Mouse (Mus musculus): Measurements from ENCODE around the gene Limk2. TPM values are rescaled to one million over a fixed set of nuclear protein-coding genes. Genes with fewer than 3 reads are reported as not detected.

Limk2 gene
- polyA plus RNA-seq, 1 experiment: 70.5 TPM

DNA sequence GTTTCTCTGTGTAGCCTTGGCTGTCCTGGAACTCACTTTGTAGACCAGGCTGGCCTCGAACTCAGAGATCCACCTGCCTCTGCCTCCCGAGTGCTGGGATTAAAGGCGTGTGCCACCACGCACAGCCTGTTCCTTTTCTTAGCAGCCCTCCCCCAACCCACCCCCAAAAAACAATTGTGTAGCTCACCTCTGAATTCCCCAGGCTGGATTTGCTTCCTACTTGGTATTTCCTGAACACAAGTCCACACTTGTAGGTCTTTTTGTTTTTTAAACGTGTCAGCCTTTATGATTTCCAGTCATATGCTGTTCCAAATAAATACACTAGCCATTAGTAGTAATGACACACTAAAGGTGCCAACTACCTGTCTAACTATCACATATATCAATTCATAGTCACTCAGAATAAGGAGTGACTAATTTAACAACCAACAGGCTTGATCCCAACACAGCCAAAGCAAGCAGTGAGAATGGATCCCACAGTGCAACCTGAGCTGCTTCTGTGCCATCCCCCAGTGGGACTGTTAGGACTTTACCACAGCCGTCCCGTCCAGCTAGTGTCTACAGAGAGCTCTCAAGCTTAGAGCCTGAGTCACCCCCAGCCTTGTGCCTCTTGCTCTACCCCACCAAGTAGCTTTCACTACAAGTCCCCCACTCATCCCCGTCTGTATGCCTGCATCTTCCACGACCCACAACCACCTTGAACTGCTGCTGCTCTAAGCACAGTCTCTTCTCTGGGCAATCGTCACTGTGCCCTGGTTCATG is 97.2 kb downstream of the Limk2 start:
- WGBS: 85% methylated on average over 10 of the region's 10 CpGs

DNA sequence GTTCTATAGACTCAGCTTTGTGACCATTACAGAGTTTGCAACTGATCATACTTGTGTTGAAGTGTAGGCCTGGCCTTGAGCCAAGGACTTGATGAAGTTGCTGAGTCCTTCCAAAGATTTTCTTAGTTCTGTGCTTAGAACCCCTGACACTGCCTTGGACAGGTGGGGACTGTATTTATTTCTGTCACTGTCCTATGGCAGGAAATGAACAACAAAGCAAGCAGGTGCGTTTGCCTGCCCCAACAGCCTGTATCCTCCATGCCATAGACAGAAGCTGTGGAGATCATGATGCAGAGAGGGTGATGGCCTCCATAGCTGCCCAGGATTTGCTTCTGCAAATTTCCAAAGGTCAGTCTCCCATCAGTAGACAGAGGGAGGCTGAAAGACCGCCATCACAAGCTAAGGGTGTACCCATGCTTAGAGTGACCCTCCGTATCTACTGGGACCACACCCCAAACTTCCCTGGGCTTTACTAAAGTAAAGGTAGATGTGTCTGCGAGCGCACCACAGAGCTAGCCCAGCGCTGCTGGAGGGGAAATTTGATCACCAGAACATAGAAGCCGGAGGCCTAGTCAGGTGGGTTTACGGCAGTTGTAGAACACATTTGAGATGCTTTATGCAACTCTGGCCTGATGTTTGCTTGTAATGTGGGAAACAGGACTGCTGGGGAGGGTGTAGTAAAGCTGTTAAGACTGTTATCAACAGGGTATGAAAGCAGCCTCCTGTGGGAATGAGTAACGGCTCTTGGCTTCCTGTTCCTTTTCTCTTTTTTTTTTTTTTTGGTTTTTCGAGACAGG is 98.0 kb downstream of the Limk2 start:
- no peak overlapping the region for H3K4me3 ChIP-seq (ENCODE audit: low read depth, low read length)
- no peaks in the 10 kb centered on the region for H3K27me3 ChIP-seq (ENCODE audit: control insufficient read depth, insufficient read depth, low read length)
- H3K27ac ChIP-seq (ENCODE audit: insufficient read depth, low read depth, low read length): no peak overlapping the region
- no peaks in the 10 kb centered on the region for H3K4me1 ChIP-seq (ENCODE audit: control insufficient read depth, insufficient read depth, insufficient read length, low read length)
- TF ChIP-seq CTCF (IDR thresholded peaks at IDR 0.05; ENCODE audit: extremely low read depth, insufficient read length, insufficient replicate concordance, low read depth, low read length) (no peak), POLR2A (IDR thresholded peaks at IDR 0.05; ENCODE audit: low read depth, low read length) (no peak)
- H3K36me3 ChIP-seq (ENCODE audit: control insufficient read depth, insufficient read depth, low read length): peaks cover 33% of the 10 kb centered on the region
- 79% methylated on average over 10 of the region's 10 CpGs for WGBS

More for the DNA sequence above, 97.2 kb downstream of the Limk2 start:
- peaks cover 28% of the 10 kb centered on the region for H3K36me3 ChIP-seq (ENCODE audit: control insufficient read depth, insufficient read depth, low read length)
- H3K27ac ChIP-seq (ENCODE audit: insufficient read depth, low read depth, low read length): no peak overlapping the region
- H3K4me1 ChIP-seq (ENCODE audit: control insufficient read depth, insufficient read depth, insufficient read length, low read length): no peaks in the 10 kb centered on the region
- no peak overlapping the region for H3K4me3 ChIP-seq (ENCODE audit: low read depth, low read length)
- TF ChIP-seq CTCF (IDR thresholded peaks at IDR 0.05; ENCODE audit: extremely low read depth, insufficient read length, insufficient replicate concordance, low read depth, low read length) (no peak), POLR2A (IDR thresholded peaks at IDR 0.05; ENCODE audit: low read depth, low read length) (no peak)
- H3K27me3 ChIP-seq (ENCODE audit: control insufficient read depth, insufficient read depth, low read length): no peaks in the 10 kb centered on the region

DNA sequence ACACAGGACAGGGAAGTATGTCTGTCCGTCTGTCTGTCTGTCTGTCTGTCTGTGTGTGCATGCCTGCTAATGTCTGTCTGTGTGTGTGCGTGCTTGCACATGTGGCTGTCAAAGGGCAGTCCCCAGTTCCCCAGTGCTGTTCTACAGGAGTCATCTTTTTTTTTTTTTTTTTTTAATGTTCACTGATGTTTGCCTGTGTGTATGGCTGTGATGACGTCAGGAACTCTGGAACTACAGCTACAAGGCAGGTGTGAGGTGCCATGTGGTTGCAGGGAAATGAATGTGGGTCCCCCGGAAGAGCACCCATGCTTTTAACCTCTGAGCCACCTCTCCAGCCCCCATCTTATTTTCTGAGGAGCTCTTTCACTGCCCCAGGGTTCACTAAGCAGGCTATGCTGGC is 99.1 kb downstream of the Limk2 start:
- no peaks in the 10 kb centered on the region for H3K27me3 ChIP-seq (ENCODE audit: control insufficient read depth, insufficient read depth, low read length)
- no peaks in the 10 kb centered on the region for H3K4me1 ChIP-seq (ENCODE audit: control insufficient read depth, insufficient read depth, insufficient read length, low read length)
- TF ChIP-seq CTCF (IDR thresholded peaks at IDR 0.05; ENCODE audit: extremely low read depth, insufficient read length, insufficient replicate concordance, low read depth, low read length): no peak
- no peak for TF ChIP-seq POLR2A (IDR thresholded peaks at IDR 0.05; ENCODE audit: low read depth, low read length)
- peaks cover 37% of the 10 kb centered on the region for H3K36me3 ChIP-seq (ENCODE audit: control insufficient read depth, insufficient read depth, low read length)
- H3K27ac ChIP-seq (ENCODE audit: insufficient read depth, low read depth, low read length): no peak overlapping the region
- 87% methylated on average over 4 of the region's 4 CpGs for WGBS
- H3K4me3 ChIP-seq (ENCODE audit: low read depth, low read length): no peak overlapping the region

DNA sequence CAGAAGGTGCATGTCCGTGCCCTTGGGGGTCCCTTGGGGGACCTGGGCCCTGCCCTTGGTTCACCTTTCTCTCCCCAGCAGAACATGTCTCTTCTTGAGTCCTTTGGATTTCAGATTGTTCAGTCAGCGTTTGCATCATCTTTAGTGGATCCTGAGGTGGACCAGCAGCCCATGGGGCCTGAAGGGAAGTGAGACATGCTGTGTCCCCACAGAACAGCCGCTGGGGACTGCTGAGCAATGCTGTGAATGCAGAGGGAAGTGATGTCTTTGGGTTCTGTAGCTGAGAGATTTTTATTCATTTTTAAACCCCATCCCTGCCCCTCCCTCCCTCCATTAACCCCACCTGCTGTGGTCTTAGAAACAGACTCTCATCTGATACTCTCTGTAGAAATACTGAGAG is 101.1 kb downstream of the Limk2 start:
- Histone ChIP-seq H3K4me1 (ENCODE audit: control insufficient read depth, insufficient read depth, insufficient read length, low read length) (no peaks in the 10 kb centered on the region), H3K27ac (ENCODE audit: insufficient read depth, low read depth, low read length) (no peak overlapping the region), H3K27me3 (ENCODE audit: control insufficient read depth, insufficient read depth, low read length) (no peaks in the 10 kb centered on the region), H3K36me3 (ENCODE audit: control insufficient read depth, insufficient read depth, low read length) (peaks cover 37% of the 10 kb centered on the region), H3K4me3 (ENCODE audit: low read depth, low read length) (no peak overlapping the region)
- TF ChIP-seq POLR2A (IDR thresholded peaks at IDR 0.05; ENCODE audit: low read depth, low read length): no peak
- TF ChIP-seq CTCF (IDR thresholded peaks at IDR 0.05; ENCODE audit: extremely low read depth, insufficient read length, insufficient replicate concordance, low read depth, low read length): no peak
- 88% methylated on average over 3 of the region's 3 CpGs for WGBS

DNA sequence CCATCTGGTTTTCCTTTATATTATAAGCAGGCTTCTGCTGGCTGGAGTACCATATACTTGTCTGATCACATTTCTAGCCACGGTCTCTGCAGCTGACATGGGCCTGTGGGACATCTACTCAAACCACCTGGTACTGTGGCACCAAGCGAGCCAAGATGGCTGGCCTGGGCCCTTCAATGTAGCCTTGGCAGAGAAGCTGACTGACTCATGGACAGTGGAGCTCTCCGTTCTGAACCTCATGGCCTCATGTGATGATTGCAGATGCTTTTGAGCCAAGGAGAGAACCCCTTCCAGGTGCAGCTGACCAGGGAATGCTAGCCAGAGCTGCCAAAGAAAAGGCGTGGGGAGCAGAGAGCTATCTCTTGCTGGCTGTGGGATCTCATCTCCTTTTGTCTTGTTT is 103.2 kb downstream of the Limk2 start:
- no peak overlapping the region for H3K27ac ChIP-seq (ENCODE audit: insufficient read depth, low read depth, low read length)
- H3K4me1 ChIP-seq (ENCODE audit: control insufficient read depth, insufficient read depth, insufficient read length, low read length): no peaks in the 10 kb centered on the region
- no peak for TF ChIP-seq CTCF (IDR thresholded peaks at IDR 0.05; ENCODE audit: extremely low read depth, insufficient read length, insufficient replicate concordance, low read depth, low read length)
- TF ChIP-seq POLR2A (IDR thresholded peaks at IDR 0.05; ENCODE audit: low read depth, low read length): no peak
- peaks cover 39% of the 10 kb centered on the region for H3K36me3 ChIP-seq (ENCODE audit: control insufficient read depth, insufficient read depth, low read length)
- WGBS: 94% methylated on average over 4 of the region's 4 CpGs
- no peak overlapping the region for H3K4me3 ChIP-seq (ENCODE audit: low read depth, low read length)
- no peaks in the 10 kb centered on the region for H3K27me3 ChIP-seq (ENCODE audit: control insufficient read depth, insufficient read depth, low read length)

DNA sequence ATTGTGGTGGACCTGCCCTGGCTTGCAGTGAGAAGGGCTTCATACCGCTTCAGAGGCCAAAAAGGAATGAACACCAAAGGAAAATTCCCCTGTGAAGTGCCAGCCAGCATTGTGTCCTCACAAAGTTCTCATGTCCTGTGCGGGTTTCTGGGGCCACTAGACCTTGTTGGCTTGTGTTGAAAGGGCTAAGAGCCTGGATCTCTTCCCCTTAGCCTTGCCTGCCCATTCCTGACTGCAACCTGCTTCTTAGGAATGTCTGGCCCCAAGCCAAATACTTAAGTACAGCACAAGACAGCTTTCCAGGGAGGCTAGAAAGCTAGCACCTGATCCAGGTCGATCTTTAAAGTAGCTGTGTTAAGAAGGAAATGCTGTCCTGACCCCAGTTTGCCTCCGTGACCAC is 106.2 kb downstream of the Limk2 start:
- no peaks in the 10 kb centered on the region for H3K27me3 ChIP-seq (ENCODE audit: control insufficient read depth, insufficient read depth, low read length)
- WGBS: 41% methylated on average over 4 of the region's 4 CpGs
- H3K27ac ChIP-seq (ENCODE audit: insufficient read depth, low read depth, low read length): no peak overlapping the region
- TF ChIP-seq POLR2A (IDR thresholded peaks at IDR 0.05; ENCODE audit: low read depth, low read length): no peak
- TF ChIP-seq CTCF (IDR thresholded peaks at IDR 0.05; ENCODE audit: extremely low read depth, insufficient read length, insufficient replicate concordance, low read depth, low read length): no peak
- H3K36me3 ChIP-seq (ENCODE audit: control insufficient read depth, insufficient read depth, low read length): peaks cover 40% of the 10 kb centered on the region
- H3K4me1 ChIP-seq (ENCODE audit: control insufficient read depth, insufficient read depth, insufficient read length, low read length): no peaks in the 10 kb centered on the region
- H3K4me3 ChIP-seq (ENCODE audit: low read depth, low read length): no peak overlapping the region

DNA sequence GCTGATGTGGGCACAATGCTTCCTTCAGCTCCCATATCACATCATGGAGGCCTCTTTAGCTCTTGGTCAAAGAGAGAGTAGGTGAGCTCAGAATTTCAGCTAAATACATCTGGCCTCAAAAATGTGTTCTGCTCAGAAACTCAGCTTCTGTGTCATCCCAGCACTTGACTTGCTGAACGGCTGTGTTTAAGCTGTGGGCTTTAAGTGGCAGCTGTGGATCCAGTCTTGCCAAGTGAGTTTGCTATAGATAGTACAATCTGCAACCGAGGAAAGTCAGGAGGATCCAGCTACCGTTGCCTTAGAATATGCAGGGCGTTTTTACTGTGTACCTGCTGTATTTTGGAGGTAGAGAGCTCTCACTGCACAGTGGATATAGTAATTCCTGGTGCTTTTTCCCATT is 106.6 kb downstream of the Limk2 start:
- H3K27ac ChIP-seq (ENCODE audit: insufficient read depth, low read depth, low read length): no peak overlapping the region
- TF ChIP-seq CTCF (IDR thresholded peaks at IDR 0.05; ENCODE audit: extremely low read depth, insufficient read length, insufficient replicate concordance, low read depth, low read length) (no peak), POLR2A (IDR thresholded peaks at IDR 0.05; ENCODE audit: low read depth, low read length) (no peak)
- no peaks in the 10 kb centered on the region for H3K4me1 ChIP-seq (ENCODE audit: control insufficient read depth, insufficient read depth, insufficient read length, low read length)
- H3K27me3 ChIP-seq (ENCODE audit: control insufficient read depth, insufficient read depth, low read length): no peaks in the 10 kb centered on the region
- H3K36me3 ChIP-seq (ENCODE audit: control insufficient read depth, insufficient read depth, low read length): peaks cover 36% of the 10 kb centered on the region
- no peak overlapping the region for H3K4me3 ChIP-seq (ENCODE audit: low read depth, low read length)
- WGBS: 64% methylated on average over 4 of the region's 4 CpGs
